Mouse (Mus musculus) MEL (cell line): ENCODE results near the gene Psmd2.

Source experiments
- EP300 ChIP-seq, 2 experiments: IDR thresholded peaks; 2 replicates each; pipeline ENCODE4 v1.6.1; 2011; ENCODE audit warnings: improper control_type of control experiment in 2 of 2, low read length in 2 of 2, low read depth in 1 of 2, mild to moderate bottlenecking in 1 of 2
- MAZ ChIP-seq: IDR thresholded peaks from 2 replicates; pipeline ENCODE4 v1.6.1; 2012; ENCODE audit warnings: low read depth, mild to moderate bottlenecking, inconsistent platforms, low read length, improper control_type of control experiment
- RAD21 ChIP-seq: IDR thresholded peaks from 2 replicates; pipeline ENCODE4 v1.6.1; 2011; ENCODE audit warnings: mild to moderate bottlenecking, low read depth, low read length, improper control_type of control experiment
- SIN3A ChIP-seq: IDR thresholded peaks from 2 replicates; pipeline ENCODE4 v1.6.1; 2012; ENCODE audit warnings: low read length, improper control_type of control experiment, inconsistent platforms
- TAL1 ChIP-seq: IDR thresholded peaks from 2 replicates; pipeline ENCODE4 v1.6.1; 2012; ENCODE audit warnings: mild to moderate bottlenecking, inconsistent platforms, low read length, moderate library complexity, mixed read lengths
- ZMIZ1 ChIP-seq: IDR thresholded peaks from 2 replicates; pipeline ENCODE4 v1.6.1; 2012; ENCODE audit warnings: low read depth, mild to moderate bottlenecking, inconsistent platforms, low read length, improper control_type of control experiment, moderate library complexity

- TF ChIP-seq RAD21 (no peak), TAL1 (no peak), SIN3A (peak; percentile 58), EP300 (IDR thresholded peaks at IDR 0.05; ENCODE audit: low read depth in 1 of 2, low read length in 2 of 2) (no peak), ZMIZ1 (peak; percentile 41; the same call in 1 of the 2 replicates), MAZ (peak; percentile 96)
Observed at GRCm38 (mm10) chr16:20621991-20622685, 29.3 kb upstream of the Psmd2 start.
